Mouse (Mus musculus) c-Kit-positive CD71-positive TER-119-positive erythroid progenitor cells, embryonic 14.5 days (primary cell): Measurements from ENCODE around the gene D630003M21Rik.

Source experiments
- DNase-seq: peaks from one replicate; pipeline ENCODE4 v3.0.0-alpha.2; 2013; ENCODE audit warnings: low spot score

Gene D630003M21Rik

DNA sequence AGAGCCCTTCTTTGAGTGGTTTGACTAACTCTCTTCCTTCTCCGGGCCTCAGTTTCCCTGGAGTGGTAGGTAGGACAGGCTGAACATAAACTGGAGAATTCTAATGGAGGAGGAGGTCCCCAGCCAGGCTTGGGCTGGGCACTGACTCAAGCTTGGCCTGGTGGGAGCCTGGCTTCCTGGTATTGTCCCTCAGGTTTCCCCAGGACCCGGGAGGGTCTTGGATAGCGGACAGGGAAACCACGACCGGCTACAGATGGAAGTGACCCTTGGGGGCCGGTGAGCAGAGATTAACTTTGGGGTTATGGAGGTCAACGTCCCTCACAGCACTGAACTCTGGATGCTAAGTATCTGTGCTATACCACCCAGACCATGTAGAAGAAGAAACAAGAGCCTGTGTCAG lies 87.8 kb downstream of the D630003M21Rik start:
- no peak for DNase-seq

GRCm38 (mm10) chr2:158140664-158141063 lies 88.4 kb downstream of the D630003M21Rik start:
- DNase-seq, result no peak

- no peak for DNase-seq
Observed at GRCm38 (mm10) chr2:158139628-158140027, 89.4 kb downstream of the D630003M21Rik start.

GRCm38 (mm10) chr2:158138778-158139177 lies 90.2 kb downstream of the D630003M21Rik start:
- no peak for DNase-seq

GRCm38 (mm10) chr2:158137771-158138170 lies 91.3 kb downstream of the D630003M21Rik start:
- DNase-seq, result no peak

GRCm38 (mm10) chr2:158136205-158136604 lies 92.8 kb downstream of the D630003M21Rik start:
- DNase-seq, result no peak

- no peak for DNase-seq
Observed at GRCm38 (mm10) chr2:158133050-158133449, 96.0 kb downstream of the D630003M21Rik start.
